Mouse (Mus musculus): Measurements from ENCODE around the gene Abcg4.
"Not testable (repeated sequence)": the region's sequence is repeated elsewhere in the genome, so short reads cannot be mapped to it uniquely, and the experiment has no call there.

Abcg4 gene

DNA sequence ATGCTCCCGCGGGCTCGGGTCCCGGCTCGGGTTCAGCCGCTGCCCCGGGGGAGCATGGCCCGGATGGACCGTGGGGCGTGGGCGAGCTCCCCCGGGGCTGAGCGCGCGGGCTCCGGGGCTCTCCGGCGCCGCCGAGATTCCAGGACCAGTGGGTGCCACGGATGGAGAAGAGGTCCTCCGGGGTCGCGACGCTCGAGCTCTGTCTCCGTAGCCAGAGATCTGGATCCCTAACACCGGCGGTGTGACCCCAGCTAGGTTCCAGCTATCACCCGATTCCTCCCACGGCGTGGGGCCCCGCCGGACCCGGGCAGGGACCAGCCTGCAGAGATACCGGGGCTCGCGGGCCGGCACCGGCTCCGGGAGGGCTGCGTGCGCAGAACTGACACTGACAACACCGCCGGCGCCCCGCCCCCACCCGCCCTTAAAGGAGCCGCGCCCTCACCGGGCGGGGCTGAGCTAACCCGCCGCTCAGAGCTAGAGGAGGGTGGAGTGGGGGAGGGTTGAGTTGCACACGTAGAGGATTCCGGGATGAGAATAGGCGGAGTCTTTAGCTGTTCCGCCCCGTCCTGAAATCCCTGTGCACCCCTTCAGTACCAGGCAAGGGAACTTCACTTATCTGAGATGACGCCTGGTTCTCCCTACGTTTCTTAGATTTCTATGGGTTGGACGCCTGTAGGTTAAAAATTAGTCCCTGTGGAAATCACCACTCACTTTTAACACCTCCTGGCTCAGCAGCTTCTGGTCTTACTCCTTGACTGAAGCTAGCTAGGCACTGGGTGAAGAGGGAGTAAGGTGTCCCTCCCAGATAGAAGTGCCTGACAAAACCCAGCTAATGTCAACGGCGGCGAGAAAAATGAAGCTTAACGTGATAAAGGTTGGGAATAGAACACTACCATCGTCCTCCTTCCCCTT lies 31.7 kb upstream of the Abcg4 start, which contains the start of gene C2cd2l:
C2cd2l (minus strand) TSS at position 399 of the 912 bp plus-strand sequence.
- peak; percentile 90 to 93 for DNase-seq (ENCODE audit: low spot score in 2 of 2)

DNA sequence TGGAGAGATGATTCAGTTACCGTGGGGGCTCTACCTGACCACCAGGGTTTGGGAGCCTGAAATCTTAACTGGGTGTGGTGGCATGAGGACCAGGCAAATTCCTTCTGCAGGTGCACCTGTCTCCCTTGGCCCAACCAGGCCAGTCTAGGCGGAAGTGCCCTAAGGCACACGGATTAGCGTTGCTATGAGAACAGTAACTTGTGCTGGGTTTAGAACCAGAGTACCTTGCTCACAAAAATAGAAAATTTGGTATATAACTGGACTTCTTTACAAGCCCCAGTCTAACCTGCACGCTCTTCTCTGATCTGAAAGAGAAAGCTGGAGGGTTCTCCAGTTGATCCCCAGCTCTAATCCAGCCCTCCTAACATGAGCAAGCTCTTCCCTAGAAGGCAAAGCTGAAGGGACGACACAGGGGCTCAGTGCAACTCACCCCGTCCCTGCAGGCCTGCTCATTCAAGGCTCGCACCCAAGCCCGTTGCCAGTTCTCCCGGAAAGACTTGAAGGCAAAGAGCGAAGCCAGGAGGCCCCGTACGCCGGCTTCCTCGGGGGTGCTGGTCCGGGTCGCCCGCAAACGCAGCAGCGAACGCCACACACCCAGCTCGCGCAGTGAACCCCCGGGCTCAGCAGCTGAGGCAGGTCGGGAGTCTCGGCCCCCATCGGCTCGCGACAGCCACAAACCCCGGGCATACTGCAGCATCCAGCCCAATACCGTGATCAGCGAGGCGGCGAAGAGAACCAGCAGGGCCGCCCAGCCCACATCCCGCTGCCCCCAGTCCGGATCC lies 30.9 kb upstream of the Abcg4 start:
- DNase-seq (ENCODE audit: low spot score in 2 of 2): peak; percentile 62 to 73

DNA sequence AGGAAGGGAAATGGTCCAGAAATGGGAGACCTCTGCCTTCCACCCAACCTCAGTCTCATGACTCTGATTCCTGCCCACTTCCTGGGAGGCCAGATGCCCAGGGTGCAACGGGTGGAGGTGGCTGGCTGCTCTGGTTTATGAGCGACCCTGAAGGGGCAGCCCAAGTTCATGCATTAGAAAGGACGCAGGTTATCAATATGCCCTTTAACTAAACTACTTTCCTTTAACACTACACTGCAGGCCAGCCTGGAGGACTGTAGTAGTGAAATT lies 30.3 kb upstream of the Abcg4 start:
- no peak for DNase-seq (ENCODE audit: low spot score in 2 of 2)

DNA sequence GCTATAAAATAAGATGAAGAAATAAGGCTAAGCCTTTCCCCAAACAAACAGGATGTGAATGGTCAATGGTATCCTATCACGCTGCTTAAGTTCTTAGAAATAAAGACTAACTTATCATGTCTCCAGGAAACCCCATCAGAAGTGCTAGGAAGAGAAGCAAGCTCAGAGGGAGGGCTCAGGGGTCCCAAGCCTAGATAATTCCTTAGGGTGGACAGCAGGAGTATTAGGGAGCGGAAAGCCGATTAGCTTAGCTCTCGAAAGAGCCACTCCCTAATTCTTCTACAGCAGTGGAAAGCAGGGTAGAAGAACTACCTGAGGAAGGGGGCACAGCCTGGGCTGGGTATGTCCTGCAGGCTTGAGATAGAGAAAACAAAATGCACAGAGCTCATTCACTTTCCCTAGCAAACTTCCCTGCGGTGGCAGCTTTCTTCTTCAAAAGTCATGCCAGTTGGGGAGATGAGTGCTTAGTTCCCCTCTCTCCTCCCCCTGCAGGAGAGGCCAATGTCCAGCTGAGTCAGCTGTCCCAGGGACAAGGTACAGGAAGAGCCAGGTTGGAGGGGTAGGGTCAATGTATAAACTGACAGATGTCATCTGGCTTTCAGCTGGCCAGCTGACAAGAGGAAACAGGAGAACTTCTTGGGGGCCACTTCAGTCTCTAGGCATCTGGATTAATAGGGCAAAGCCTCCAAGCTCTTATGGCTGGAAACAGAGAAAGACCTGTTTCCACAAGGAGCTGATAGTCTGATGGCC lies 29.8 kb upstream of the Abcg4 start:
- DNase-seq (ENCODE audit: low spot score in 2 of 2): no peak

DNA sequence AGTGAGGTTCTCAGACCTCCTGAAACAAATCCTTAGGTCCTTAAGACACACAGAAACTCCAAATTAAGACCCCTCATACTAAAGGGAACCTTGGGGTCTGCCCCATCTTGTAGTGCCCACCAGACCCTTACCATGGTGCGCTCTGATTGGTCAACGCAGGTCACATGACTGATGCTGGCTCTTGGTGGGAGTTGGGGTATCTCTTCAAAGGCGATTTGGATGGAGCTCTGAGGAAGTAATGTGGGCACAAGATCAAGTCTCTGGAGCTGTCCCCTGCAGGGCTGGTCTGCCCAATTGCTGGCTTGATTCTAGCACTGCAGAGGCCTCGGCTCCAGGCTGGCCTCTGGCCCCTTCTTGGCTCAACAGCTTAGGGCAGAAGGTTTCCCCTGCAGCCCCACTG lies 29.0 kb upstream of the Abcg4 start:
- DNase-seq (ENCODE audit: low spot score in 2 of 2): no peak

DNA sequence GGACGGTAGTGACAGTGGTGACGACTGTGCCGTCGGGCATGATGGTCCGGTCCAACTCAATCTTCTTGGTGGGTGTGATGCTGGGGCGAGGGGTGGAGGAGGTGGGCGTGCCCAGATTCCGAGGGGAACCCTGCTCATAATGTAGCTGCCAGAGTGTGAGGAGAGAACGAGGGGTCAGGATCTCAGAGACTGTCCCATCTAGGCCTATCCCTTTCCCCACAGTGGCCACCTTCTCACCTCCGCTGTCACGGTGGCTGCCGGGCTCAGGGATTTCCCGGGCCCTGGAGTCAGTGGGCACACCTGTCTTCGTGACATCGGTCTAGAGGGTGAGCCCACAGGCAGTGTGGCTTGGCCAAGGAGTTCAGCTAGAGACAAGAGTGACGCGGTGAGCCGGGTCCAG lies 26.5 kb upstream of the Abcg4 start:
- DNase-seq (ENCODE audit: low spot score in 2 of 2): no peak

DNA sequence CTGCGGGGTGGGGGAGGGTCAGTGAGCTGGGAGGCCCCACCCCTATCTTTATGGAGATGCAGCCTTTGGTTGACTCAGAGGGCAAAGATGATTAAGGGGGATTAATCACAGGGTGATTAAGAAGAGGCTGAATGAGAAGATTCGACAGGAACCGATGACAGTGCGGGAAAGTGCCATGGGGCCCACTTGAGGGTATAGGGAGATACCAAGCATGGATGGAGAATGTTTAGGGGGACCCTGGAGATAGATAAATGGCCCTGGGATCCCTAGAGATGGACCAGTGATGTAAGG lies 25.8 kb upstream of the Abcg4 start:
- DNase-seq (ENCODE audit: low spot score in 2 of 2): no peak

DNA sequence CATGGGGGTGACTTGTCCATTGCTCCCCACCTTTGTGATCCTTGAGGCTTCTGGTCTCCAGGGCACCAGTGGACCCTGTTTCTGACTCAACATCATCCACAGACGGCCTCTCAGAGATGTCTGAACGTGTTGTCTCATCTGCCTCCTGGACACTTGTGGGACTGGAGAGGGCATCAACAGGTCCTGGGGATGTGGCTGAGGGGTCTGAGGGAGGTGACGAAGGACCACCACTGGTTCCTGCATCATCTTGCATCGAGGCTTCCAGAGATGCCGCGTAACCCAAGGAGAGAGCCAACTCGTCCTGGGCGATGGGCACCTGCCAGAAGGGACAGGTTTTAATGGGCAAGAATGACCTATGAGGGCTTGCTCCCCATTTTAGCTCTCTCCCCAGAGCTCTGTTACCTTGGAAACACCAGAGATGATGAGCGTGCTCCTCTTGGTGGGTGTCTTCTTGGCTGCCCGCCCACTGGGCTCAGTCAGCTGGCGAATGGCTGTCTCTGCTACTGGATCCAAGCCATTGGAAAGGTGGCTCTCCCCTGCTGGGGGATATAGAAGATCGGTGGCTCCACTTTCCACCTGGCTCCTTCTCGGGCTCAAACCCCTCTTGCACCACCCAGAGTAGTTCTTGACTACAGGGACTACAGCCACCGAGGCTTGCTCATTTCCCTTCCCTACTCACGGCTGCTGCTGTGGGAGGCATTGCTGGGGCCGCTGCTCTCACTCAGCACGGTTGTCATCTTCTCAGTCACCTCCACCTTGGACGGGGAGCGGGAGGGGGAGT lies 25.3 kb upstream of the Abcg4 start:
- no peak for DNase-seq (ENCODE audit: low spot score in 2 of 2)

DNA sequence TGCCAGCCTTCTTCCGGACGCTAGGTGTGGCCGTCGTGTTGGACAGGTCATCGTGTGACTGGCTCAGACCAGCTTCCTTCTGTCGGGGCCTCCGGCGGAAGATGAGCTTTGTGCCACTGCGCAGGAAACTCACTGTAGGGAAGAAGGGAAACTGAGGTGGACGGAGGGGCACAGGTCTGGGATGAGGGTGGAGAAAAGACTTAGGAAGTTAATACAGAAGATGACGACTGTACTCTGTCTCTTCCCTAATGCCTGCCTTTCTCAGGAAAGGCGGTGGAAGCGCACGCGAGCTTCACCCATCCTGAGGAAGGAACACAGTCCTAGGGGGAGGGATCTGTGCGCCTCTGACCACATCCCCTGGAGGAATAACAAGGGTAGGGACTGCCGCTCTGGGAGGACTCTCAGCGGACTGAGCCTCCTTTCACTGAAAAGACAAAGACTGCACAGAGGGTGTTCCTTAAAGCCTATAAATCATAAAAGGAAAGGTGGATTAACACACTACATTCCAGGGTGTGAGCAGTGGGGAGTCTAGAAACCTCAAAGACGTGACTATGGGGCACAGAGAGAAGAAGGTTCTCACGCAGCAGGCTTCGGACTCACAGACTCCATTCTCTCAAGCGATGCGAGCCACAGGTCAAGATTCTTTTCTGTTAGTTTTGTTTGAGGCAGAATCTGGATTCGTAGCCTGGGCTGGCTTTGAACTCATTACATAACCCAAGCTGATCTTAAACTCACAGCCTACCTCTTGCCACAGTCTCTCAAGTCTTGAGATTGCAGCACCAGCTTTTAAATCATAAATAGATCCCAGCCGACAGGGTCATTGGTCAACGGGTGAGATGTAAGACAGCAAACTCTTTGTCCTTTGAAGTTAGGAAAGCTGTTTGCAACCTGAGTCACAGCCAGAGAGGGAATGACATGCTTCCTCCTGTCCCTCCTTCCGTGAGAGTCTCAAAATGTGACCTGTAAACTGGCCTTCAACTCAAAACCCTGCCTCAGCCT lies 23.0 kb upstream of the Abcg4 start:
- no peak for DNase-seq (ENCODE audit: low spot score in 2 of 2)

DNA sequence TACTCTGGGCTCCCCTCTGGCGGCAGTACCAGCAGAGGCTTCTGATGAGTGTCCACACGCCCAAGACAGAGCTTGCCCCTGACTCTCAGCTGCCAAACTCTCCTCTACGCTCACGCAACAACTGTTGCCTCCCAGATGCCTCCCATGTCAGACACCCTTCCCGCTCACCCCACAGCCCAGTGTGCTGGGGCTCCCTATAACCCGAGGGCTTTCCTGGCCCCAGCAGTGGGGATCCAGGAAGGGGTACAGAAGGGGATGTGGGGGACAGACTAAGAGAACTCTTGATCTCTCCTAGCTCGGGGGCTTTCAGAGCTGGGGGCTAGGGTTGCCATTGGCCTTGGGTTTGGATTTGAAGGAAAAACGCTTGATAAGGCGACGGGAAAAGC lies 22.3 kb upstream of the Abcg4 start:
- no peak for DNase-seq (ENCODE audit: low spot score in 2 of 2)

DNA sequence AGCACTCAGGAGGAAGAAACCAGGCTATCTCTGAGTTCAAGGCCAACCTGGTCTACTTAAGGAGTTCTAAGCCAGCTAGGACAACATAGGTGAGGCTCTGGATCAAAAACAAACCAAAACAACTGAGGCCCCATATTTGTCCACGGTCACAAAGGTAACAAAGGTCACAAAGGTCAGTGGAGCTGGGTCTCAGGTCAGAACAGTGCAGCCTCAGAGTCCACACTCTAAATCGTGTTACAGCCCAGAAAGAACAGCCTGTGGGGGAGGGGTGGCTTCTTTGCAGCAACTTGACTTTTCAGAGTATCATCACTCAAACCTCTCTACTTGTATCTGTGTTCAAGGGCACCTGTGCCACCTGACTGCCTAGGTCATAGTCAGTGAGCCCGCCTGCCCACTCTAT lies 21.3 kb upstream of the Abcg4 start:
- no peak for DNase-seq (ENCODE audit: low spot score in 2 of 2)

DNA sequence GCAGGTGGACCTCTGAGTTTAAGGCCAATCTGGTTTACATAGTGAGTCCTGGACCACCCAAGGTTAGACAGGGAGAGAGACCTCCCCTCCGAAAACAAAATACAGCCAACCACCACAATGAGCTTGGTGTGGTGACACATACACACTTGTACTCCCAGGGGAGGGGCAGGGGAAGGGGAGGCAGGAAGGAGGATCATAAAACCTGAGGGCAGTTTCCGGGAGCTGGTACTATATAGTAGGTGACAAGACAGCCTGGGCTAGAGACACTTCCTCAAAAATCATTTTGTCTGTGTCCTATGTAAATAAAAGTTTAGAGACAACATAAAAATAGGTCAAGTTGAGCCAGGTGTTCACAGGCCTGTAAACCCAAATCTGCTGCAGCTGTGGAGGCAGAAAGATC lies 18.8 kb upstream of the Abcg4 start:
- no peak for DNase-seq (ENCODE audit: low spot score in 2 of 2)

DNA sequence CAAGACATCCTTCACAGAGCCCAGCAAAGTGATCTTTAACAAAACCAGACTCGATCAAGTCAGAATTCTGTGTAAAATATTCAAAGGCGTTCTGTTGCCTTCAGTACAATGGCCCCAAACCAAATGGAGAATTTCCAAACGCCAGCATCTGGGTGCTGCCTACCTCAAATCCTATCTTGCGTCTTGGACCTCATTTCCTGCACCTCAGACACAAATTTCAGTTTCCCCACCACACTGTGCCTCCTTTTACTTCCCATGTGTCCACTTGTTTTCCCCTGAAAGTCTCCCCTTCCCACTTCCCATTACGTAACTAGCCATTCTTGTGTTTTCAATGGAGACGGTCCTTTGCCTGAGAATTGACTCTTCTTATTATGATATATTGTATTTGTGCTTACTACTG lies 18.1 kb upstream of the Abcg4 start:
- no peak for DNase-seq (ENCODE audit: low spot score in 2 of 2)

DNA sequence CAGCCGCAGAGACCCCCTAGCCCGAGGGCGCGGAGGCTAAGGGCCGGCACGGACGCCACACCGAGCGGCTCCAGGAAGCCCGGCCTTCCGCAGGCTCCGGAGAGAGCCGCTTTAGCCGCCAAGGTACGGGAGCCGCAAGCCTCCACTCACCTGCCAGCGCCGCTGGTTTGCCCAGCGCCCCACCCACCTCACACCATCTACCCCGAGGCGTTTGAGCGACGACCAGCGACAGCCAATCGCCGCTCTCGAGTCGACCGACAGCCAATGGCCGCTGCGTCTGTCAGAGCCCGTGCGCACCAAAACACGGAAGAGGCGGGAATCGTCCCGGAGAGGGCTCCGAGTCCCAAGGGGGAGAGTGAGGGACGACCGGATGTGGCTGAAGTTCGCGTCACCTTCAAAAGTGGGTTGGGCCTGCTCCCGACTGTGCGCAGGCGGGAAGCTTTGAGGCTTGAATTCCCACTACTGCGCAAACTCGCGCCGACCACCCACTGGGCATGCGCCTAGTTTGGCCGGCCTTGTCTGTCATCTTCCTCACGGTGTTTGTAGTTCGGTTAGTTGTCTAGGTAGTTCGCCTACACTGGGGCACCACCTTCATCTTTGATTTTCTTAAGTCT lies 17.2 kb upstream of the Abcg4 start, which contains the start of gene Hinfp:
Hinfp (minus strand) TSS at position 206 of the 614 bp plus-strand sequence.
- peak; percentile 88 to 97 for DNase-seq (ENCODE audit: low spot score in 2 of 2)

DNA sequence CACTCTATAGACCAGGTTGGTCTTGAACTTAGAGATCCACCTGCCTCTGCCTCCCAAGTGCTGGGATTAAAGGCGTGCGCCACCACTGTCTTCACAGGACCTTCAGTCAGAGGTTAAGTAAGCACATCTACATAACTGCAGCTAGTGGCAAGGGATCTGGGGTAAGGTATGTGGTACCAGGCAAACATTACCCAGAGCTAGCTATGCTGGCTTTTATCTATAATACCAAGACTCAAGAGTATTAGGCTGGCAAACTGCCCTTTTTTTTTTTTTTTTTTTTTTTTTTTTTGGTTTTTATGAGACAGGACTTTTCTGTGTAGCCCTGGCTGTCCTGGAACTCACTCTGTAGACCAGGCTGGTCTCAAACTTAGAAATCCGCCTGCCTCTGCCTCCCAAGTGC lies 11.6 kb upstream of the Abcg4 start:
- not testable (repeated sequence) for DNase-seq (ENCODE audit: low spot score in 2 of 2)

DNA sequence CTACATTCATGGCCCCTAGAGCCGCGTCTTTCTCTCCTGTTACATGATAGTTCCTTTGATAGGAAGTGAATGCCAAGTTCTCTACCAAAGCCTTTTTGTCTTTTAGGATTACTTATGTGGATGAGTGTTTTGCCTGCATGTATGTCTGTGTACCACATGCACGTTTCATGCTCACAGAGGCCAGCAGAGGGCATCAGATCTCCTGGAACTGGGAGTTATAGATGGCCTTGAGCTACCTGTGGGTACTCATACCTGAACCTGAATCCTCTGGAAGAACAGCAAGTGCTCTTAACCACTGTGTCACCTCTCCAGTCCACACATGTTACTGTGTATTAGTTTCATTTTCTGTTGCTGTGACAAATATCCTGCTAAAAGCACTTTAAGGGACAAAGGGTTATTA lies 4.1 kb upstream of the Abcg4 start:
- DNase-seq (ENCODE audit: low spot score in 2 of 2): peak; percentile 49 to 77

DNA sequence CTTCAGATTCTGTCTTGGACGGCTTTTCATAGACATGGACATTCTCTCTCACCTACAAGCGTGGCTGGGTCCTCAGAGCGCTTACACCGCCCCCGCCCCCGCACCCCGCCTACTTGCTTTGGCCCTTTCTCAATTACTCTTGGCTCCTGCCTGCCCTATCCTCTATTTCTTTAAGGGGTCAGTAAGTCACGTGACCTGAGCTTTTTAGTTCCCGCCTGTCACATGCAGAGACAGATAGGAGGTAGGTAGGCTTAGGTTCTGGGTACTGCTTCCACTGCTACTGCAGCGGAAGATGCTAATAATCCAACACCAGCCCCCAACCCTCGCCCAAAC lies 510 bp upstream of the Abcg4 start:
- no peak for DNase-seq (ENCODE audit: low spot score in 2 of 2)

DNA sequence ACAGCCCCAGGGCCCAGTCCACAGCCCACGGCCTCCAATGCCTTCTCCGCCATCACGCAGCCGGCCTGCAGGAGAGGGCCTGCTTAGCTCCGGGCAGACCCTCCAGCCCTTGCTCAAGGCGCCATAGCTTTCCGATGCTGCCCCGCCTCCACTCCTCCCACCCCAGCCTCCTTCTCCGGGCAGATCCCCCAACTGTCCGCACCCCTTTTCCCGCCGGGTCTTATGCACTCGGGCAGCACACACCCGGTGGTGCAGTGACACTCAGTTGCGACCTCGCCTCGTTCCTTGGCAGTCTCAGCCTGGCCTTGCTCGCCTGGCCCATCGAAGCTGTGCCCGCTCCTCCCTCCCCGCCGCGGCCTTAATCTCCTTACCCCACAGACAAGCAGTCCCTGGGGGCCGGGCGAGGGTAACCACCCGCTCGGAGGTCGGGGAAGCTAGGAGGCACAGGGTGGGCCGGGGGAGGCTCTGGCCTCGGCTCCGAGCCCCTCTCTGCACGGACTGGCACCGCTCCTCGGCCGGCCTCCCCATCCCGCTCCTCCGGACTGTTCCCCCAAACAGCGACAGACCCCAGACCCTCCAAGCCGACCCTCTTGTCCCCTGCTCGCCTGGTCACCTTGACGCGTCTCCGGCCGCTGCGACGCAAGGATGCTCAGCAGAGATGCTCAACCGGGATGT lies 877 bp downstream of the Abcg4 start:
- DNase-seq (ENCODE audit: low spot score in 2 of 2): peak; percentile 67 to 72

DNA sequence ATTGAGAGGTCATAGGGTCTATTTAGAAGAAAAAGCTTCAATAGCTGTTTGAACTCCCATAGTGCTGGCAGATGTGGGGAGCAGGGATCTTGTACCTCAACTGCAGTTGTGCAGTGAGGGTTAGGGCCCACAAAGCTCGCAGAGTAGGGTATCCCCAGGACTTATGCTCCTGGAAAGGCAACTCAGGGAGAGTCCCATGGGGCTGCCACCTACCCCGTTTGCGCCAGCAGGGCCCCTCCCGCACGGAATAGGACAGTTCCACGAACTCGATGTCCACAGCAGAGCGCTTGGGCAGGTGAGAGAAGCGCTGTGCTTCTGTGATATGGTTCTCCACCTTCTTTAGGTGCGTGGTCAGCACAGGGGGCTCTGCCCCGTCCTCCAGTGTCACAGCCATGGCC lies 1.4 kb downstream of the Abcg4 start:
- DNase-seq (ENCODE audit: low spot score in 2 of 2): peak in 1 of 2 experiments; percentile 59

All from spleen, postnatal 10 days (tissue).